Mouse (Mus musculus) heart, adult 2 months (tissue): ENCODE results near the gene Pou3f3. TPM values are rescaled to one million over a fixed set of nuclear protein-coding genes. Genes with fewer than 3 reads are reported as not detected.

Experiments
- DNase-seq, 2 experiments: peaks; one replicate each; pipeline ENCODE4 v3.0.0; 2021
- H3K27ac ChIP-seq: fragments of 200-600 bp; 2 replicates; pipeline ENCODE4 v1.8.1; 2022
- H3K27me3 ChIP-seq: fragments of 200-500 bp; 2 replicates; pipeline ENCODE4 v1.6.1; 2012; ENCODE audit warnings: mild to moderate bottlenecking, low read length, inconsistent platforms, mixed read lengths; ENCODE audit not compliant: control insufficient read depth, insufficient read depth
- H3K36me3 ChIP-seq: fragments of 200-500 bp; 2 replicates; pipeline ENCODE4 v1.6.1; 2012; ENCODE audit warnings: low read length, inconsistent platforms; ENCODE audit not compliant: control insufficient read depth, insufficient read depth
- H3K4me1 ChIP-seq: fragments of 200-500 bp; 2 replicates; pipeline ENCODE4 v1.6.1; 2011; ENCODE audit warnings: low read length; ENCODE audit not compliant: control insufficient read depth, insufficient read depth
- H3K4me3 ChIP-seq: fragments of 200-600 bp; 2 replicates; pipeline ENCODE4 v1.8.1; 2022
- H3K79me2 ChIP-seq: fragments of 200-500 bp; replicated peaks from 2 replicates; pipeline ENCODE4 v1.6.1; 2012; ENCODE audit warnings: mild to moderate bottlenecking, inconsistent platforms, low read length, moderate library complexity, mixed read lengths; ENCODE audit not compliant: control insufficient read depth, insufficient read depth
- H3K9ac ChIP-seq: fragments of 200-500 bp; 2 replicates; pipeline ENCODE4 v1.6.1; 2012; ENCODE audit warnings: low read depth, mild to moderate bottlenecking, control low read depth, inconsistent platforms, low read length, mixed read lengths
- CTCF ChIP-seq: fragments of 200-600 bp; IDR thresholded peaks from 2 replicates; pipeline ENCODE4 v1.8.1; 2022; ENCODE audit warnings: antibody characterized with exemption, mild to moderate bottlenecking, moderate library complexity
- EP300 ChIP-seq: fragments of 200-500 bp; IDR thresholded peaks from 2 replicates; pipeline ENCODE4 v1.6.1; 2011; ENCODE audit warnings: low read depth, low read length, control low read depth; ENCODE audit not compliant: insufficient read depth
- POLR2A ChIP-seq: fragments of 200-500 bp; IDR thresholded peaks from 2 replicates; pipeline ENCODE4 v1.6.1; 2011; ENCODE audit warnings: mild to moderate bottlenecking, low read depth, low read length, control low read depth; ENCODE audit not compliant: insufficient read depth
- WGBS: fragments of 180-500 bp; shearing (Covaris S2); methylation state at CpG from one replicate; pipeline ENCODE4 v1.1.7; 2018; 5-methylcytosine and 5-hydroxymethylcytosine counted together
- intact Hi-C: fragments of 180-260 bp; cut with DNase I; formaldehyde crosslinking; loops from one replicate; pipeline ENCODE4 v1.15.1; 2025
- polyA plus RNA-seq: library from polyadenylated mRNA; depleted of rRNA; stranded (reverse); fragments of >200 nt; gene quantifications from 2 replicates; pipeline ENCODE4 v1.2.3, GENCODE M21; 2012; rRNA removed
- total RNA-seq, 2 experiments: library from RNA; stranded (reverse); gene quantifications; 2 replicates each; pipeline ENCODE4 v1.2.3; 2021

Gene Pou3f3
- total and polyA plus RNA-seq, 3 experiments: not detected

- H3K9ac ChIP-seq: no peak overlapping the region
- intact Hi-C loops: no loop called here
- H3K4me1 ChIP-seq: no peaks in the 10 kb centered on the region
- H3K79me2 ChIP-seq: no peaks in the 10 kb centered on the region
- 79% methylated on average over 16 of the region's 16 CpGs for WGBS
- H3K27me3 ChIP-seq: no peaks in the 10 kb centered on the region
- H3K4me3 ChIP-seq: no peak overlapping the region
- H3K36me3 ChIP-seq: no peaks in the 10 kb centered on the region
- no peak for TF ChIP-seq CTCF
- no peak for TF ChIP-seq POLR2A
- TF ChIP-seq EP300: no peak
- no peak overlapping the region for H3K27ac ChIP-seq
- DNase-seq: no peak
These were observed 46.0 kb downstream of the Pou3f3 start for GRCm38 (mm10) chr1:42741383-42742241.

- no peak overlapping the region for H3K9ac ChIP-seq
- no peaks in the 10 kb centered on the region for H3K4me1 ChIP-seq
- no peak overlapping the region for H3K4me3 ChIP-seq
- DNase-seq: no peak
- no peaks in the 10 kb centered on the region for H3K79me2 ChIP-seq
- WGBS: 79% methylated on average over 4 of the region's 4 CpGs
- intact Hi-C loops: no loop called here
- no peaks in the 10 kb centered on the region for H3K36me3 ChIP-seq
- no peaks in the 10 kb centered on the region for H3K27me3 ChIP-seq
- H3K27ac ChIP-seq: no peak overlapping the region
- TF ChIP-seq EP300 (no peak), CTCF (no peak), POLR2A (no peak)
These were observed 46.6 kb downstream of the Pou3f3 start for GRCm38 (mm10) chr1:42742242-42742560.

GRCm38 (mm10) chr1:42745047-42745446, 49.5 kb downstream of the Pou3f3 start:
- Histone ChIP-seq H3K4me3 (no peak overlapping the region), H3K79me2 (no peaks in the 10 kb centered on the region), H3K4me1 (no peaks in the 10 kb centered on the region), H3K36me3 (no peaks in the 10 kb centered on the region), H3K27me3 (no peaks in the 10 kb centered on the region), H3K9ac (no peak overlapping the region), H3K27ac (no peak overlapping the region)
- TF ChIP-seq EP300 (no peak), POLR2A (no peak), CTCF (no peak)
- DNase-seq: no peak
- WGBS: 62% methylated on average over 3 of the region's 3 CpGs
- intact Hi-C loops: no loop called here

GRCm38 (mm10) chr1:42749536-42750292, 54.1 kb downstream of the Pou3f3 start:
- WGBS: 70% methylated on average over 6 of the region's 6 CpGs
- intact Hi-C loops: no loop called here

More at GRCm38 (mm10) chr1:42749536-42750292, 54.1 kb downstream of the Pou3f3 start:
- Histone ChIP-seq H3K9ac (no peak overlapping the region), H3K4me1 (no peaks in the 10 kb centered on the region), H3K4me3 (no peak overlapping the region), H3K27ac (no peak overlapping the region), H3K79me2 (no peaks in the 10 kb centered on the region), H3K27me3 (no peaks in the 10 kb centered on the region), H3K36me3 (no peaks in the 10 kb centered on the region)
- no peak for TF ChIP-seq EP300
- no peak for TF ChIP-seq CTCF
- no peak for TF ChIP-seq POLR2A
- no peak for DNase-seq

Other genes with a start within 250 kb of the Pou3f3 start
- 100 to 1,000 TPM in 1 of 2 experiments, 10 to 100 TPM in 1; 95.5 to 108 TPM for gene Mrps9, start 155.5 kb downstream of the Pou3f3 start, total RNA-seq
- 52.7 and 59.5 TPM in 2 replicates for gene Mrps9, start 155.5 kb downstream of the Pou3f3 start, polyA plus RNA-seq